Mouse (Mus musculus): ENCODE results near the gene Lyrm1.

The Lyrm1 gene

GRCm38 (mm10) chr7:119887887-119888286 lies 7.8 kb upstream of the Lyrm1 start:
- no peak for DNase-seq (ENCODE audit: low spot score in 2 of 2)

- DNase-seq (ENCODE audit: low spot score in 2 of 2) = no peak
Observed at GRCm38 (mm10) chr7:119892198-119892597, 3.5 kb upstream of the Lyrm1 start.

DNA sequence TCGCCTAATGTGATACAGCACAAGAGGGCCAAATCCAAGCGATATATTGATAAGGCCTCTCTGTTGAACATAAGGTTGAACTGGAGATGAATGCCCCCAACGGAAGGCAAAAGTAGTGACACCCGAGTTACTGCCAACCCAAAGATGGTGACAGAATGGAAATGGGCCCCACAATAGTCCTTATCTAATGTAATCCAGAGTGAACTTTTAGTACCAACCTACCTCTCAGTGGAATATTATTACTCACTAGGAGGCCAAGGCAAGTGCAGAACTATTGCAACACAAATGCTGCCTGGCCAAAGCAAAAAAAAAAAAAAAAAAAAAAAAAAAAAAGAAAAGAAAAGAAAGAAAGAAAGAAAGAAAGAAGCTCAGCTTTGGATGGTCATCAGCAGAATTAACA lies 2.9 kb upstream of the Lyrm1 start:
- no peak for DNase-seq (ENCODE audit: low spot score in 2 of 2)

- DNase-seq (ENCODE audit: low spot score in 2 of 2) = peak; percentile 28 to 49
Observed at GRCm38 (mm10) chr7:119894818-119895544, 680 bp upstream of the Lyrm1 start.

GRCm38 (mm10) chr7:119897521-119898109 lies 2.0 kb downstream of the Lyrm1 start:
- DNase-seq (ENCODE audit: low spot score in 2 of 2) = no peak

GRCm38 (mm10) chr7:119898247-119898856 lies 2.7 kb downstream of the Lyrm1 start:
- DNase-seq (ENCODE audit: low spot score in 2 of 2) = no peak

DNA sequence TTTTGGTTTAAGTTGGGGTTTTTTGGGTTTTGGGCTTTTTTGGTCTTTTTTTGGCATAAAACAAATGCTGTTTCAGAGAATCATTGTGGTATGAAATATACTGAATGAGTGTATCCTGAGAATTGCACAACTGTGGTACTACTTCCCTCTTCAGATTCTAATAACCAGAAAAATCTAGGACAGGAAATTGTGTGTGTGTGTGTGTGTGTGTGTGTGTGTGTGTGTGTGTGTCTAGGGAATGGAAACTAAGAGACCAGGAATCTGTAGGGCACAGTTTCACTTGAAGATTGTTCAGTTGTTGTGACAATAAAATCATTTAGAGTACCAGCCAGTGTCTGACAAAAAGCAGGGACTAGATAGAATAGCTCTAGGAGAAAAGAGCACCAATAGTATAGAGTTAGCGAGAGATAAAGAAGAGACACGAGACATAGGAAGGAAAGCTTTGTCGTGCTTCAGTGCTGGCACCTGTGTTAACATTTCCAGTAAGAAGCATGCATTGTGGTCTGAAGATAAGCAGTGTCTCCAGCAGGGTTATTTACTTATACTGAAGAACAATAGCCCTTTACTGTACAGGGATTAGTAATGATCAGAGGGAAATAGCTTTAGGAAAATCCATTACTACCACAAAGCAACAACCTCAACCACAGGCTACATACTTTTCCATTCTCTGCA lies 3.9 kb downstream of the Lyrm1 start:
- DNase-seq (ENCODE audit: low spot score in 2 of 2) = no peak

DNA sequence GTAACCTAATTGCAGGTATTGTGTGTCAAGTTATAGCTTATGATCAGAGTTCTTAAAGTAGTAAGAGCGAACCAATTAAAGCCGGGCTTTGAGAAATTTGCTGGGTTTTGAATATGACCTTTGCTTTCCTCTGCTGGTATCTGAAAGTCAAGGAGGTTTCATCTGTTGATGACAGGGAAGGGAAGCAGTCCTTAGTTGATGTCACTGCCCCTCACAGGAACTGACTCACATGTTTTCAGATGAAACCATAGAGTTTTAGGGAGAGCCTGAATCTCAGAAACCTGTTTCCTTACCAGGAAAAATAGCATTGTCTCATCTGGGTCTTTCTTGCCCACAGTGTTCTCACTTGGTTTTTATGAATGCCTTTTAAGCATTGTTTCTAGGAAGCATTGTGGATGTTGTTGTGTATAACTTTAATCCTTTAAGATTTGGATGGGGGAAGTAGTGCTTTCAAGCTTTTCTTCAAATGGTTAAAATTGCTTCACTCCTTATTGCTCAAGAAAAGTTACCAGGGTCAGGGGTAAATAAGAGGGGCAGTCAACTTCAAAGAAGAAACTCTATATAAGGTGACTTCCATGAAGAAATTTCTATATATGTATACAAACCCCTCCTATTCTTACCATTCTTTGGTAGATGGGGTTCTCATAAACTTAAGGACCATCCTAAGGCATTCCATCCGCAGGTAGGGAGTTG lies 11.0 kb downstream of the Lyrm1 start:
- no peak for DNase-seq (ENCODE audit: low spot score in 2 of 2)

DNA sequence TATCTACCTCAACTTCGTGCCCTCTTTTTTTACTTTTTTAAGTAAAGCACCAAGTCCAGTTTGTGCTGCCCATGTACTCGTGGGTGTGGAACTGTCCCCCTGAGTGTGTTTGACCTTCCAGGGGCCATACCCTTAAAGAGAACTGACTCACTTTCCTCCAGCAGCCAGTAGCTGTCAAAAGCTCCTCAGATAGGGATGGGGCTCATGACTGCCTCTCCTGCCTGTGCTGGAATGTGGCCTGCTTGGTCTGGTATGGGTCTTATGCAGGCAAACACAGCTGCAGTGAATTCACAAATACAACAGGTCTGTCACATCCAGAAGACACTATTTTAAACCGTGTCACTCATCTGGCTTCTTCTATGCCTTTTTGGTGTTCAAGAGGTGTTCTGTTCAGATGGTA lies 16.1 kb downstream of the Lyrm1 start:
- DNase-seq (ENCODE audit: low spot score in 2 of 2) = no peak

- DNase-seq (ENCODE audit: low spot score in 2 of 2) = no peak
Observed at GRCm38 (mm10) chr7:119920457-119920856, 24.8 kb downstream of the Lyrm1 start.

DNA sequence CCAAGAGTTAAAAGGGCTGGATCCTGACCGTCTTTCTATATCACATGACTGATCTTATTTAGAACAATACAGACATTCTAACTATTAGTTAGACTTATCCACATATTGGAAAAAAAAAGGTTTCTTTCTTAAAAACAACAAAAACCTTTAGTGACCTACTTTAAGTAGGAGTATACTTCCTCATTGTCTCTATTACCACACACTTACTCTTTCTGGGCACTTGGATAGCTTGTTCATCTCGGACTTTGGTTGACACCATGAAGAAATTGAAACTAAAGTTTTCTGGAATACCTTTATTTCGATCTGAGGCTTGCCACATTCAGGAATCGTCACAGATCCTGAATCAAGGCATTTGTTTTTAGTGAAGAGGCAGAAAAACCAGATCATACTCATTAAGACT lies 25.4 kb downstream of the Lyrm1 start:
- no peak for DNase-seq (ENCODE audit: low spot score in 2 of 2)

DNA sequence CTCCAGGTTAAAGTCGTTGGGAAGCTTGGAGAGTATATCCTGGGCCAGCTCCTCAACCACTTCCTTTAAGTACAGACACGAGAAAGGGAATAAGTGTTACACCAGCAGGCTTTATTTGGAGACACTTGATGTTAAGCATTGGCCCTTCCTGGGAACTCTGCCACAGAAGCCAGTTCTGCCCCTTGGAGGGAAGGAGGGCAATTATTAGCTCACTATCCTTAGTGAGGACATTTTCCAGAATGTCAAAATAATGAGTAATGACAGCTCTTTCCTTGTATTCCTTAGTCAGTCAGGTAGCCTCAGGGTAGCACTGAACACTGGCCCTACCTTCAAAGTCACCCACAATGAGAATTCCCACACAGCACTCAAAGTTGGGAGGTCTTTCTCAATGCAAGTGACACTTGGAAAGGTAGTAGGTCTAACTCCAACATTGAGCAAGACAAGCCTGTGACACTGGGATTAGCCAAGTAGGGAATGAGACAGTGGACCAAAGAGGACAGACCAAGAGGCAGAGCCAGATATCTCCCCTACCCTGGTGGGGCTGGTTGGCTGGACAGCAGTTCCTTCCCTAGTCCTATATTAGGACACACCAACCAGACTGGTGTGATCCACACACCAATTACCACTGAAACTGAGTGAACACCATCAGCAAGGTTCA lies 33.3 kb downstream of the Lyrm1 start:
- no peak for DNase-seq (ENCODE audit: low spot score in 2 of 2)

GRCm38 (mm10) chr7:119936321-119936720 lies 40.7 kb downstream of the Lyrm1 start:
- DNase-seq (ENCODE audit: low spot score in 2 of 2) = no peak

DNA sequence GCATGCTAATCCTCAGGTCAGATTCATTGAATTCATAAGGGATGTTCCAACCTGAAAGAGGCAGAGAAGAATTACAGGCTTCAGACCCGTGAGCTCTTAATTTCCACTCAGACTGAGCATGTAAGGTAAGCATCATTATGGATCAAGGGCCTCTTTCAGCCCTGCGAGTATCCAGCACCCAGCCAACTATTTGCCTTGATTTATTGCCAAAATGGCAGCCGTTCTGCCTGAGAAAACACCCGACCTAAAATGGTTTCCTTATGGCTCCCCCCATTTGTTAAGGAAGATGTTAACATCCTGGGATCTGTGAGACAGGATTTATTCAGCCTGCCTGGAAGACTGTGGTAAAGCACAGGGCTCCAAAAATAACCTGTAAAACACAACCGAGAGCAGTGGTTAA lies 41.4 kb downstream of the Lyrm1 start:
- no peak for DNase-seq (ENCODE audit: low spot score in 2 of 2)

- DNase-seq (ENCODE audit: low spot score in 2 of 2) = no peak
Observed at GRCm38 (mm10) chr7:119941569-119941968, 45.9 kb downstream of the Lyrm1 start.

DNA sequence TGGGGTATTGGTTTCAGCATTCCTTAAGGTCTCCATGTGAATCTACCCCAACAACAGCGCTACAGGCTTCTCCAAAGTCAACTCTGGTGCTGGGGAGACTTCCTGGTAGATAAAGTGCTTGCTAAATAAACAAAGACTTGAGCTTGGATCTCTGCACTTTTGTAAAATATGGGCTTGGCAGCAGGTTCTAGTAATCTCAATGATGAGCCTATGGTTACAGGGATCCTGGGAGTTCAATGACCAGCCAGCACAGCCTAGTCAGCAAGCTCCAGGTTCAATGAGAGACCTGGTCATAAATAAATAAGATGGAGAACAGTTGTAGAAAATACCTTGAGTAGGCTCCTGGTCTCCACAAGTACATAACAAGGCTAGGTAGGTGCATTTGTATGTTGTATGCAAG lies 58.4 kb downstream of the Lyrm1 start:
- no peak for DNase-seq (ENCODE audit: low spot score in 2 of 2)

- no peak for DNase-seq (ENCODE audit: low spot score in 2 of 2)
Observed at GRCm38 (mm10) chr7:119957421-119957820, 61.8 kb downstream of the Lyrm1 start.

DNA sequence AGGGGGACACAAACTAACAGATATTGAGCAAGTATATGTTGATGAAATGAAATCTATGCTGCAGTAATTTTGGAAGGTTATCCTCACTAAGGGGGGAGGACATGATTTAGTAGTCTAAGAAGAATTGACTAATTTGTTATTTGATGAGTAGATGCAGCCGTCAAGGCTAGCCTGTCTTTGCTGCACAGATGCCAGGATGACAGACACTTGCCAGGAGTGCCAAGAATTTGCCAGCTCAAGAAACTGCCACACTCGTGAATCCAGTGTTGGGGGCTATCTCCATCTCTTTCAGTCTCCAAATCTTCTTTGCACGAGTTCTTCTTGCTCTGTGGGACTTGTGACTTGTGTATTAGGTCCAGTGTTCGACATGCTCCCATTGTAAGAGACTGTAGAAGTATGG lies 63.4 kb downstream of the Lyrm1 start:
- DNase-seq (ENCODE audit: low spot score in 2 of 2) = no peak

DNA sequence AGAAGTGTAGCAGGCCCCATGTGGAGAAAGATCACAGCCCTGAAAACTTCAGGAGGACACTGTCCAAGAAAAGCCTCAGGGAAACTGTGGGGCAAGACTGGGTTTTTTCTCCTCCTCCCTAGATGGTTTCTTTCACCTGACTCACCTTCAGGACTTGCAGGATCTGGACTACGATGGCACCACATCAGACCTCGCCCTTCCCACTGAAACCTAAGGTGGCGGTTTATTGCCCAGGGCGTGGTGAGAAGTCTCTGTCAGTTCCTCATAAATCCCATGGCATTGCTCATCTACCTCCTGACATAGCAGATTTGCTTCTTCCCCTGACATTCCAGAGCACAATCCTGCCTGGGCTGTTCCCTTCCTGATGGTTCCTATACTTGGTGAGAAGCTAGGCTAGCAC lies 63.8 kb downstream of the Lyrm1 start:
- DNase-seq (ENCODE audit: low spot score in 2 of 2) = no peak

DNA sequence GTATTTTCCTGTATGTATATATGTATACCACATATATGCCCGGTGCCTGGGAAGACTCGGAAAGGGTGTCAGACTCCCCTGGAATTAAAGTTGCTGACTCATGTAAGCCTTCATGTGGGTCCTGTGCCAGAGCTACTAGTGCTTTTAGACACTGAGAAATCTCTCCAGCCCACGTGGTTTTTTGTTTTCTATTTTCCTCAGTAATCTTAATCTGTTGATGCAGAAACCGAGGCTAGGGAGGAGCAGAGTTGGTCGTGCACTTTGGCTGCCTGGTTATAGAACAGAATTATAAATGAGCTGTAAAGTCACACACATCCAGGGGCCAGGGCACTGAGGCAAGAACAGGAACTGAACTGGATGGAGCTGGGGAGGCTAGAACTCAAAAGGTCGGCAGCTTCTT lies 64.3 kb downstream of the Lyrm1 start:
- DNase-seq (ENCODE audit: low spot score in 2 of 2) = no peak

DNA sequence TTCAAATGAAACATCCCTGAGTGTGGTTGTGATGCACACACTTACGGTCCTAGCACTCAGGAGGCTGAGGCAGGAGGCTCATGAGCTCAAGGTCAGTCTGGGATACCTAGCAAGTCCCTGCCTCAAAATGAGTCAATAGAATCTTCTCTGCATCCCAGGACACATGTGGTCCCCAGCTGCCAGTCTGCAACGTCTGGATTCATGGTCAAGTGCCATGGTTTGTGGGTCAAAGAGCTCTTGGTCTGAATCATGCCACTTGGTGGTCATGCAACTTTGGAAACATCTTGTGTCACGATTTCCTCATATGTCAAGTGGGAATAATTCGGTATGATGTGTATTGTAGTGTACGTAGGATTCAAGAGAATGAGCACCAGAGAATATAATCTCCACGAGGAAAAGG lies 64.9 kb downstream of the Lyrm1 start:
- DNase-seq (ENCODE audit: low spot score in 2 of 2) = no peak

DNA sequence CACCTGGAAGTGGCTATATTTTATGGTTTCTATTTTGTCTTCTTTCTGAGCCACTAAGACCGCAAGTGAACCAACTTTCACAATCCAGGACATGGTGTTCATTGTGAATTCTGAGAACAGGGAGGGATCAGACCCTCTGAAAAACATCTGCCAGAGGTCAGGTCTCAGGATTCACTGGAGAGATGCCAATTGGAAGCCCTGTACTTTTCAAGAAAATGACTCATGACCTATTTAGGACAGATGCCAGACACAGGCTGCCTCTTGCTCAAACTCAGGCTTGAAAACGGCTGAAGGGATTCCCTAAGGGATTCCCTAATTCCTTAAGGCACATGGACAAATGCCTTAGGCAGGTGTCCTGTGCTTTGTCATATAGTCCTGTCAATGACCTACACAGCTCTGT lies 65.4 kb downstream of the Lyrm1 start:
- DNase-seq (ENCODE audit: low spot score in 2 of 2) = no peak
